Mouse (Mus musculus) G1E (cell line): Measurements from ENCODE around the gene Slc6a20a. TPM values are rescaled to one million over a fixed set of nuclear protein-coding genes. Genes with fewer than 3 reads are reported as not detected.

Experiments
- ATAC-seq: 2 replicates; pipeline ENCODE4 v1.8.0; 2016; ENCODE audit warnings: mild to moderate bottlenecking; ENCODE audit not compliant: insufficient number of reproducible peaks, poor library complexity, low FRiP score, severe bottlenecking; ENCODE audit errors: extremely low read depth
- DNase-seq: peaks from one replicate; pipeline ENCODE4 v3.0.0; 2012; ENCODE audit warnings: low spot score
- H3K27me3 ChIP-seq: 2 replicates; pipeline ENCODE4 v1.6.1; 2012; ENCODE audit warnings: mild to moderate bottlenecking, low read length, inconsistent platforms; ENCODE audit not compliant: insufficient read depth
- H3K36me3 ChIP-seq: replicated peaks from 2 replicates; pipeline ENCODE3; 2012; ENCODE audit warnings: mild to moderate bottlenecking, inconsistent platforms
- H3K4me1 ChIP-seq: 2 replicates; pipeline ENCODE4 v1.6.1; 2012; ENCODE audit warnings: low read depth, low read length, inconsistent platforms, mixed read lengths; ENCODE audit not compliant: insufficient read depth
- H3K4me3 ChIP-seq: 2 replicates; pipeline ENCODE4 v1.5.1; 2012; ENCODE audit warnings: low read depth, mild to moderate bottlenecking, inconsistent platforms, low read length, moderate library complexity, mixed read lengths
- H3K9me3 ChIP-seq: replicated peaks from 2 replicates; pipeline ENCODE4 v1.6.1; 2012; ENCODE audit warnings: inconsistent platforms
- CTCF ChIP-seq: IDR thresholded peaks from 2 replicates; pipeline ENCODE4 v1.5.1; 2012; ENCODE audit warnings: low read depth, low read length, inconsistent platforms, mixed read lengths
- GATA1 ChIP-seq: IDR thresholded peaks from 2 replicates; pipeline ENCODE4 v1.6.1; 2012; ENCODE audit warnings: borderline replicate concordance, low read length, inconsistent platforms, mixed read lengths
- GATA2 ChIP-seq: IDR thresholded peaks from 2 replicates; pipeline ENCODE4 v1.6.1; 2012; ENCODE audit warnings: low read depth, low read length, inconsistent platforms, borderline replicate concordance
- POLR2AphosphoS5 ChIP-seq: IDR thresholded peaks from 2 replicates; pipeline ENCODE4 v1.6.1; 2012; ENCODE audit warnings: low read depth, low read length, inconsistent platforms; ENCODE audit not compliant: insufficient replicate concordance
- TAL1 ChIP-seq: conservative IDR thresholded peaks from 2 replicates; pipeline ENCODE4 v1.6.1; 2012; ENCODE audit warnings: low read depth, low read length, inconsistent platforms, mixed read lengths
- polyA plus RNA-seq: library from polyadenylated mRNA; stranded (reverse); fragments of >175 nt; gene quantifications from 2 replicates; pipeline ENCODE4 v1.2.3, GENCODE M21; 2012
- total RNA-seq, 2 experiments: library from RNA; stranded (forward) in 1 of 2; stranded (reverse) in 1 of 2; fragments of 200-1000 nt in 1 of 2; fragments of >200 nt in 1 of 2; fragmentation: Nextera tagmentation in 1 of 2; gene quantifications; 2 replicates each; pipeline ENCODE4 v1.2.3; 2014 to 2017

Slc6a20a gene
- 16.6 TPM in 1 of 2 replicates, not detected in the other for total RNA-seq (2014; fragmentation: Nextera tagmentation)
- total RNA-seq (2017): 0.05 and 0.29 TPM in 2 replicates
- polyA plus RNA-seq: not detected in 2 replicates

- peak; percentile 26 for DNase-seq
- H3K9me3 ChIP-seq: no peaks in the 10 kb centered on the region
- TF ChIP-seq GATA2 (no peak), TAL1 (no peak), POLR2AphosphoS5 (no peak), GATA1 (no peak), CTCF (no peak)
- H3K36me3 ChIP-seq: no peaks in the 10 kb centered on the region
- peaks cover 20% of the 10 kb centered on the region for H3K4me1 ChIP-seq
- ATAC-seq: no peak
- H3K4me3 ChIP-seq: peak within 1 kb of the TSS; percentile 66
- H3K27me3 ChIP-seq: peaks cover 43% of the 10 kb centered on the region
Observed at GRCm38 (mm10) chr9:123678327-123679105, at the start of gene Slc6a20a, which contains the start of gene Ccr9. TSS of gene Slc6a20a (minus strand) at chr9:123678885. TSS of gene Ccr9 (plus strand) at chr9:123678439.

DNA sequence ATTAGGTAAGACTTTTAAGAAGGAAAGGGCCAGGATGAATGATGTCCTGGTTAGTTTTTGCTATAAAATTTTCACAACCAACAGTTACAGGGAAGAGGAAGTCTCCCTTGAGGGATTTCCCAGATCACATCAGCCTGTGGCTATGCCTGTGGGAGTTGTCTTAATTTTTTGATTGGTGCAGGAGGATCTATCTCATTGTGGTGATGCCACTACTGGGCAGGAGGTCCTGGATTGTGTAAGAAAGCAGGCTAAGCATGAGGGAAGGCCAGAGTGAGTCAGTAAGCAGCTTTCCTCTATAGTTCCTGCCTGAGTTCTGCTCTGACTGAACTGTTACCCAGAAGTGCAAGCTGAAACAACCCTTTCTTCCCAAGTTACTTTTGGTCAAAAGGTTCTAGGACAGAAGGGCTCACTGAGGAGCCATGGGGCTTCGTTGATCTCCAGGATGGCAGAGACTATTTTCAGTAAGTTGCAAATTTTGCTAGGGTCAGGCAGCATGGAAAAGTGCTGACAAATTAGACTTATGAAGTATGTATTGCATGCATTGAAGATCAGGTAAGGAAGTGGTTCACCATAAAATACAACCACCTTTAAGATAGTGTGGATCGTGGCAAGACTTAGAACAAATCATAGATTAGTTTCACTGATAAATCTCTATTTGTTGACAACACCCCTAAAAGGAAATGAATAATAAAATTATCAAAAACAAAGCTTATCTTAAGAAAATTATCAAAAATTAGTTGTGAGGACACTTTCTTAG is 44.2 kb upstream of the Slc6a20a start:
- Histone ChIP-seq H3K27me3 (0 out of 2 replicates have a peak, but pooled peaks cover 3% of the 10 kb centered on the region), H3K9me3 (no peaks in the 10 kb centered on the region), H3K36me3 (no peaks in the 10 kb centered on the region), H3K4me1 (peaks cover 5% of the 10 kb centered on the region), H3K4me3 (no peak overlapping the region)
- no peak for DNase-seq
- no peak for TF ChIP-seq TAL1
- no peak for TF ChIP-seq POLR2AphosphoS5
- no peak for TF ChIP-seq GATA1
- ATAC-seq: no peak

DNA sequence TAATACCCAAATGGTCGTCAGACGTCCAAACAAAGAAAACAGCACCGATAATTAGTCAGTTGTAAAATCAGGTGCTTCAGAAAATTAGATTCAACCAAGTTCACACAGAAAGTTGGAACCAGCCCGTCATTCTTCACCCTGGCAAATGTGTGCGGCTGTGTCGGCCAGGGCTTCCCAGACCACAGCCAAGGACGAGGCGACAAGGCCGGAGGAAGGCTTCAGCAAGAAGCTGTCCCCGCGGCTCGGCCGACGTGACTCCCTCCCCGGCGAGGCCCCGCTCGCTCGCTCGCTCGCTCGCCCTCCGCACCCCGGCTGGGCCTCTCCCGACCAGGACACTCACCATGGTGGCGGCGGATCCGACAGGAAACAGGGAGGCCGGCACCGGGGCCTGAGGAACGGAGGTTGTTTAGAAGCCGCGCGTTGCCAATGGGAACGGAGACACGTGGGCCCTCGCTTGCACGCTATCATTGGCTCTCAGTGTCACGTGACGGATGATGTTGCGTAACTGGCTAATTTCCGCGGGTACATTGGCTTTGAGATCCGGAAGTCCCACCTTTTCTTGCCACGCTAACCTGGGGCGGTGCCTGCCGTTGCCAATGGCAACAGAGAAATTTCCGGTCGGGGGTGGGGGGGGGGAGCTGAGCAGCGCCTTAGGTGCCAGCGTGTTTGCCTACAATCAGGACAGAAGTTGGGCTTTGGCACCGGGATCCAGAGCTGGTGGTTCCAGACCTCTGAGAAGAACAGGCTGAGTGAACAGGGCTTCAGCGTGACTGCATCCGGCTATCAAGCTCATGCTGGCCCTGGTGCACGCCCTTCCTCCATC is 38.7 kb upstream of the Slc6a20a start, which contains the start of gene Lztfl1:
Gene Lztfl1 (minus strand): TSS at position 512 of the 823 bp plus-strand sequence.
- ATAC-seq: peak; percentile 99
- H3K4me3 ChIP-seq: peak within 1 kb of the TSS; percentile 72
- no peaks in the 10 kb centered on the region for H3K9me3 ChIP-seq
- H3K36me3 ChIP-seq: peaks cover 7% of the 10 kb centered on the region
- H3K27me3 ChIP-seq: no peaks in the 10 kb centered on the region
- peak; percentile 75 for DNase-seq
- no peak for TF ChIP-seq CTCF
- TF ChIP-seq POLR2AphosphoS5: no peak
- TF ChIP-seq GATA2: no peak
- TF ChIP-seq GATA1: no peak
- no peak for TF ChIP-seq TAL1
- H3K4me1 ChIP-seq: peaks cover 11% of the 10 kb centered on the region; the same call in 1 of the 2 replicates

DNA sequence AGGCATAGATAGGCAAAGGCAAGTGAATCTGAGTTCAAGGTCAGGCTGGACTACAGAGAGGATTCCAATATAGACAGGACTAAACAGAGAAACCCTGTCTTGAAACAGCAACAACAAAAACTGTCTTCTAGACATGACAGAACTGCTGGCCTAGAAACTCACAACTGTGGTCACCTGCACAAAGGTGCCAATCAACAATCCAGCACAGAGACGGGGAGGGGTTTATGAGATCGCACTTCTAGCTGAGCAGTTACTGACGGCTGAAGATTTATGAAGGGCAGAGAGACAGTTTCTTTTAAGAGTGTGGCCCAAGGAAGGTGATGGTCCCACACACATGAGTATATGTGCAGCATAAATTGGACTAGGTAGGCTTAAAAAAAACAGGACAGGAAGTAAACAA is 37.6 kb upstream of the Slc6a20a start:
- DNase-seq (no peak), ATAC-seq (no peak)
- Histone ChIP-seq H3K36me3 (peaks cover 14% of the 10 kb centered on the region), H3K4me1 (peaks cover 11% of the 10 kb centered on the region; the same call in 1 of the 2 replicates), H3K27me3 (no peaks in the 10 kb centered on the region), H3K4me3 (no peak overlapping the region), H3K9me3 (no peaks in the 10 kb centered on the region)
- TF ChIP-seq GATA1 (no peak), POLR2AphosphoS5 (no peak), CTCF (no peak), GATA2 (no peak), TAL1 (no peak)

DNA sequence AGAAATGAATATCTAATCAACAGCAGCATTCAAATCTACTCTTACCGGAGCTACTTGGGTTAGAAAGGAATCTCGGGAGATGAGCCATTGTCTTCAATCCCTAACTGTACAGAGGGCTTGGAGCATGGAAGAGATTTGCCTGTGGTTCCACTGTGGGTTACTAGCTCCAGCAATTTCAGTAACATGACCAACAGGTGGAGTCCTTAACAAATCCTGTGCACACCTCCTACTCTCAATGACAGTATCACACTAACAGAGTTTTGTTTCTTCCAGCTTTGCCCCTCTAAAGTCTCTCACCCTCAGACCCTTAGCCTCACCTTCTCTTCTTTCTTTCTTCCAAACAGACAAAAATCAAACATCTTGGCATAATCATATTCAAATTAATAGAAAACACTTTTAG is 34.4 kb upstream of the Slc6a20a start:
- DNase-seq (no peak), ATAC-seq (no peak)
- TF ChIP-seq CTCF: no peak
- TF ChIP-seq GATA1: no peak
- TF ChIP-seq GATA2: no peak
- TF ChIP-seq POLR2AphosphoS5: no peak
- no peak for TF ChIP-seq TAL1
- Histone ChIP-seq H3K36me3 (peaks cover 33% of the 10 kb centered on the region), H3K4me3 (no peak overlapping the region), H3K4me1 (peaks cover 11% of the 10 kb centered on the region; the same call in 1 of the 2 replicates), H3K27me3 (no peaks in the 10 kb centered on the region), H3K9me3 (no peaks in the 10 kb centered on the region)
